22 mouse cellular contexts compared by ENCODE assay signal in genomic region chr3:98934041-98934440, GRCm38 (mm10). TPM values are rescaled to one million over a fixed set of nuclear protein-coding genes. Genes with fewer than 3 reads are reported as not detected.
"Had no signal": no experiment of that assay in that cellular context is flagged by ENCODE, and none has a peak within 500 bp of the region (broad histone marks: within the 10 kb centered on the region; RNA-seq: fewer than 3 reads in every experiment).

No protein-coding gene starts in this region.

- ATAC-seq: hindbrain, embryonic 16.5 days; inflammation-experienced regulatory T-cells, adult 6 months; midbrain, embryonic 15.5 days had no signal

- H3K27ac ChIP-seq: left cerebral cortex, adult 2 months; limb, embryonic 12.5 days; liver, embryonic 13.5 days; macrophage; midbrain, embryonic 15.5 days; neural tube, embryonic 12.5 days had no signal

- H3K9me3 ChIP-seq: limb, embryonic 12.5 days; liver, embryonic 13.5 days; midbrain, embryonic 15.5 days; neural tube, embryonic 12.5 days had no signal

- DNase-seq: liver, embryonic 13.5 days; lung, embryonic 14.5 days; lung, postnatal 10 days; right cerebral cortex, postnatal 4 days; spleen, adult 18-20 months; thymus, adult 18-20 months; thymus, postnatal 14 days had no signal

- H3K9ac ChIP-seq: limb, embryonic 12.5 days; liver, embryonic 13.5 days; lung, embryonic 14.5 days; midbrain, embryonic 15.5 days; neural tube, embryonic 12.5 days had no signal

- H3K4me2 ChIP-seq: limb, embryonic 12.5 days; liver, embryonic 13.5 days; lung, embryonic 14.5 days; midbrain, embryonic 11.5 days; midbrain, embryonic 15.5 days; neural tube, embryonic 12.5 days had no signal

- H3K4me3 ChIP-seq: left cerebral cortex, adult 2 months; limb, embryonic 12.5 days; liver, embryonic 13.5 days; megakaryocyte, embryonic 14.5 days; midbrain, embryonic 15.5 days; neural tube, embryonic 12.5 days had no signal

- H3K27me3 ChIP-seq: limb, embryonic 12.5 days; liver, embryonic 13.5 days; megakaryocyte, embryonic 14.5 days; midbrain, embryonic 15.5 days; neural tube, embryonic 12.5 days had no signal

- H3K4me1 ChIP-seq: liver, embryonic 13.5 days; megakaryocyte, embryonic 14.5 days; midbrain, embryonic 15.5 days; neural tube, embryonic 12.5 days had no signal

- H3K36me3 ChIP-seq: limb, embryonic 12.5 days; liver, embryonic 13.5 days; midbrain, embryonic 15.5 days; neural tube, embryonic 12.5 days had no signal

RNA-seq across cellular contexts. Expression of gene Hao2, which starts 41.0 kb away (rescaled TPM):
- total RNA-seq: layer of hippocampus, adult 8-10 months; layer of hippocampus, postnatal 25 days; left cerebral cortex, adult 2 months; left cerebral cortex, postnatal 25 days; monocyte, adult 5-6 weeks; neutrophil, adult 5-6 weeks had no signal
- polyA plus RNA-seq: hindbrain, embryonic 16.5 days; inflammation-experienced regulatory T-cells, adult 6 months; limb, embryonic 12.5 days; lung, embryonic 14.5 days; macrophage; midbrain, embryonic 11.5 days; midbrain, embryonic 15.5 days; stomach, embryonic 14.5 days had no signal
